Mouse (Mus musculus): ENCODE data around the gene Fam25c. TPM values are rescaled to one million over a fixed set of nuclear protein-coding genes. Genes with fewer than 3 reads are reported as not detected.

Fam25c gene
- total RNA-seq, 2 experiments from 2014 or later: not detected

DNA sequence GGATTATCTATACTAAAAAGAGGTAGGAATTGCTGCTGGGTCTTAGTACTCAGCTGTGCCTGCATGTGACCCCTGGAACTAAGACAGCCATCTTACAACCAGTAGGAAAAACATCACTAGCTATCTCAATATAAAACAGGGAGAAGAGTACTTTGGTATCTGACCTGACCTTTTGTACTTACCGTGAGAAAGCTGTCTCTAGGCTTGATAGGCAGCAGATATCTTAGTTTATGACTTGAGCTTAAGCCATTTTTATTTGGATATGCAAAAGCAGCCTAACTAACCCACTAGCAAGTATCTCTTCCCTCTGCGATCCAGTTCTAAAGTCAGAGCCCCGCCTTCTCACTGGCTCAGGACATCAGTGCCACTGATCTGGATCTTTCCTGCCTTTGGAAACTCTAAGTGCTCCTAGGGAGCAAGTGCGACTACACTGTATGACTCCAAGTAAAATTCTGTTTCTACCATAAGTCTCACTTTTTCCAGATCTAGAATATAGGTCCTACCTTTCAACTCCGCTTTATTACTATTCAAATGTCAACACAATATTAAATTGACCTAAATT is 52.5 kb downstream of the Fam25c start:
- intact Hi-C loops (cut with DNase I): no loop called here
- DNase-seq: no peak

Other genes starting within 250 kb of the Fam25c start
- under 1 TPM; 0.07 to 0.24 TPM for gene Npy4r, start 202.9 kb downstream of the Fam25c start, total RNA-seq (2021)
- gene Gprin2, start 153.8 kb downstream of the Fam25c start, total RNA-seq (2021): under 1 TPM; 0.07 TPM
- gene Syt15, start 135.8 kb downstream of the Fam25c start, total RNA-seq (2021): 1 to 10 TPM in 1 of 2 experiments, under 1 TPM in 1; 0.63 to 1.2 TPM
- 1 to 10 TPM; 7.2 to 7.6 TPM for gene Shld2, start 44.9 kb downstream of the Fam25c start, total RNA-seq (2021)
- 100 to 1,000 TPM; 128 to 137 TPM for gene Glud1, start 44.7 kb downstream of the Fam25c start, total RNA-seq (2021)
- 1 to 10 TPM; 5.0 to 5.7 TPM for gene Sncg, start 19.4 kb upstream of the Fam25c start, total RNA-seq (2021)
- 10 to 100 TPM; 39.5 to 43.8 TPM for gene Mmrn2, start 20.0 kb upstream of the Fam25c start, total RNA-seq (2021)
- 10 to 100 TPM; 73.6 to 77.2 TPM for gene Bmpr1a, start 147.9 kb upstream of the Fam25c start, total RNA-seq (2021)
- not detected for gene 9230112D13Rik, start 167.4 kb upstream of the Fam25c start, total RNA-seq (2021)
- gene Ldb3, start 233.2 kb upstream of the Fam25c start, total RNA-seq (2021): 100 to 1,000 TPM; 877 to 926 TPM
- gene Opn4, start 244.7 kb upstream of the Fam25c start, total RNA-seq (2021): 1 to 10 TPM; 2.2 to 2.3 TPM